Mouse (Mus musculus): ENCODE measurements at regions not wholly inside any gene's neighbourhood (a gene's known extent, or its start where the extent isn't known, plus 50 kb on each side); places are given as distances from the start of the nearest gene placed in this dataset.

DNA sequence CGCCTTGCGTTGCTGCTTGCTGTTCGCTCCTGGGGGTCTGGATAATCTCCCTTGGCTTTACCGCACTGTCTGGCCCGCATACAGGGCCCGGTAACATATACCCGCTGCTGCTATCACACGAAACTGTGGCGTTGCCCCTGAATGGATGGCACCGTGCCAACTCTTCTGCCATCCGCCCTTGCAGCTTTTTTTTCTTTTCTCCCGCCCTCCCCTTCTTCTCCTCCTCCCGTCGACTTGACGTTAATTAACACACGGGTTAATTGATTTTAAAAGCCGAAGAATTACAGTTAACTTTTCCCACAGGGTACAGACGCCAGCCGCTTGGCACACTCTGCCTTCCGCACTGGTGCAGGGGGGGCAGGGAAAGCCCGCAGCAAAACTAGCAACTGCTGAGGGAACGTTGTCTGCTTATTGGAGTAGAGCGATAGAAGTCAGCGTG lies 242.4 kb upstream of the Pmfbp1 start:
- TF ChIP-seq POLR2A (IDR thresholded peaks at IDR 0.05; ENCODE audit: insufficient read length, low read depth) (no peak), POLR2AphosphoS2 (IDR thresholded peaks at IDR 0.05; ENCODE audit: insufficient read length, low read depth) (no peak), MAX (IDR thresholded peaks at IDR 0.05; ENCODE audit: low read depth) (no peak)
